Mouse (Mus musculus): ENCODE results near the gene Rnf115.

Rnf115 gene

DNA sequence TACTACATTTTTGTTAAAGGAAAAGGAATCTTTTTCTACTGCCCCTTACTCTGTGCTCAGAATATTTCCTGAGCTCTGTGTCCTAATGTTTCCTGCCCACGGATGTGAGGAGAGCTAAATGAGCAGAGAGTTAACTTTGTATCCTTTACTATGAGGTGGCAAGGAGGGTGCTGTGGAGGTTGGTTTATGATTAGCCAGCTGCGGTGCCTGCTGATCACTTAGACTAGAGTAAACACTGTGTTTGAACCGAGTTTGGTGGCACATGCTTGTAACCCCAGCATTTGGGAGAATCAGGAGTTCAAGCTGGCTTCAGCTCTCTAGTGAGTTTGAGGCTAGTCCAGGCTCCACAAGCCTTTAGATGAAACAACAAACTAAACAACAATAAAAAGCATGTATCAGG lies 49.7 kb downstream of the Rnf115 start:
- DNase-seq (ENCODE audit: low spot score in 2 of 2): no peak

DNA sequence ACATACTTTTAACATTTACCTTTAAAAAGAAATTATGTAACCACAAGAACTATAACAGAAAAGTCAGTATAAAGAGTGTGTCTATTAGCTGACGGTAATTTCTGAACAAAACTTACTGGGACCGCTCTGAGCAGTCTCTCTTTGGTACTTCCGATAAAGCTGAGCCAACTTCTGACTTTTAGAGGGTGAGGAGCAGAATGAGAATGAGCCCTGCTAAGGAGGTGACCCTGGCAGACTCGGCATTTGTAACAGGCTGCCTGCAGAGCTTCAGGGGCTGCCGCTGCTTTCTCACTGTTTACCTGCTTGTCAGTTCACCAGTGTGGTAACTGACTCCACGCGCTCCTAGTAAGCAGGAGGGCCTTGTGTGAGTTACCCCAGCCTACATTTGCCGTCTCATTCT lies 54.8 kb downstream of the Rnf115 start:
- no peak for DNase-seq (ENCODE audit: low spot score in 2 of 2)

- DNase-seq (ENCODE audit: low spot score in 2 of 2): no peak
Measured at GRCm38 (mm10) chr3:96787784-96788183, 60.3 kb downstream of the Rnf115 start.

- DNase-seq (ENCODE audit: low spot score in 2 of 2): no peak
Measured at GRCm38 (mm10) chr3:96788506-96788905, 61.0 kb downstream of the Rnf115 start.

- no peak for DNase-seq (ENCODE audit: low spot score in 2 of 2)
Measured at GRCm38 (mm10) chr3:96800254-96800653, 72.8 kb downstream of the Rnf115 start.

GRCm38 (mm10) chr3:96802214-96802613 lies 74.8 kb downstream of the Rnf115 start:
- no peak for DNase-seq (ENCODE audit: low spot score in 2 of 2)

DNA sequence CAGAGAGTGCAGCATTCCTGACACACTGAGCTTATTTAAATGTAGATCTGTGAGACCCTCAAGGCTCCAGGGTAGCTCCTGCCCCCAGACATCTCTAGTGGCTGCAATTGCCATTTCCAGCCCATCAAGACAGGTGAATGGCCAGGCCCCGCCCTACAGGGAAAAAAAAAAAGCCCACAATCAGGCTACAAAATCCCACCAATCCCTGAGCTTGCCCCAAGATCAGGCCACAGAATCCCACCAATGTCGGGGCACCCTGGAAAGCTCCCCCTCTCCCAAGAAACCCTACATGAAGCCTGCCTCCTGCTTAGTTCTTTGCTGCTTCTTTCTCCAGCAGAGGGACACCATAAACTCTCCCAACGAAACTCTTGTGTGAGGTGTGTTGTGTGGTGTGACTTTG lies 80.7 kb downstream of the Rnf115 start:
- DNase-seq (ENCODE audit: low spot score in 2 of 2): no peak

- no peak for DNase-seq (ENCODE audit: low spot score in 2 of 2)
Measured at GRCm38 (mm10) chr3:96808651-96809050, 81.2 kb downstream of the Rnf115 start.

- DNase-seq (ENCODE audit: low spot score in 2 of 2): no peak
Measured at GRCm38 (mm10) chr3:96811232-96811631, 83.8 kb downstream of the Rnf115 start.

DNA sequence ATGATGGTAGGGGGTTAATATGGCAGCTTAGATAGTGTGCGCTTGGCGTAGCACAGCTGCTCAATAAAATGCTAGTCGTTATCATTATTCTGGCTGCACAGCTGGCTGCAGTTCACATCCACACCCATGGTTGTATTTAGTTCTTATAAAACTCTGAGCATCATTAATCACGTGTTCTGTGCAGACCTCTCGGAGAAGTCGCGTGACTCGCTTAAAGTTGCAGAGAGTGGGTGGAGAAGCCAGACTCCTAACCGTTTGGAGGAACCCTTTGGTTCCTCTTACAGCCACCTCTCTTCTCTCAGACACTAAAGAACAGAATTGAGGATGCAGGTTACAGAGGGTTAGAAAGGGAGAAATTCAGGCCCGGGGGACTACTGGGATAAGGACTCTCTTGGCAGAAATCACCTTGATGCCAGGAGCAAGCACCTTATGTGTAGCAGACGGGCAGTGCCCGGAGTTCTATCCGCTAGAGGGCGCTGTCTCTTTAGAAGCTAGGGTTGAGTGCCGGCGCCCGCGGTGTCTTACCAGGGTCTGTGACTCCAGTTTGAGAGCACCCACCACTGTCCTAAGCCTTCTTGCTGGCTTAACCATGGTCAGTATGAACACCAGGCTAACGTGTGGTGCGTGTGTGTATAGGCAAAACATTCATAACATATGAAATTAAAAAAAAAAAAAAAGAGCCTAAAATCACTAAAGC lies 85.1 kb downstream of the Rnf115 start:
- peak; percentile 72 to 77 for DNase-seq (ENCODE audit: low spot score in 2 of 2)

- no peak for DNase-seq (ENCODE audit: low spot score in 2 of 2)
Measured at GRCm38 (mm10) chr3:96813106-96813505, 85.6 kb downstream of the Rnf115 start.

- no peak for DNase-seq (ENCODE audit: low spot score in 2 of 2)
Measured at GRCm38 (mm10) chr3:96813591-96814244, 86.3 kb downstream of the Rnf115 start.

DNA sequence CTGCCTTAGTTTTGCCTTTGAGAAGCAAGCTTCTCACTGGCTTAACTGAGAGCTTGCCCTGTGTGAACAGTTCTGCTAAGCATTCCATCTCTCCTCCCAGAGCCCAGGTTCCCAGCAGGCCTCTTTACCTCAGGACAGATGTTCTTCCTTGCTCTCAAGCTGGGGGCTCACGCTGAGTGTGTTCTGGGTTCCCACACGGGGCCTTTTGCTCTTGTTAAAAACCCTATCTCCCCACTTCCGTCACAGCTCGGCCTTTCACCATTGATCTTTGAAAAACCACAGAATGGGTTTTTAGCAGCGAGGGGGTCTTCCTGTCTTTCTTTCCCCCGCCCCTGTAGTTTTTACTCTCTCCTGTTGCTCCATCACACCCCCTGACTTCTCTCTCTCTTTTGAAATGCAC lies 86.9 kb downstream of the Rnf115 start:
- DNase-seq (ENCODE audit: low spot score in 2 of 2): no peak

DNA sequence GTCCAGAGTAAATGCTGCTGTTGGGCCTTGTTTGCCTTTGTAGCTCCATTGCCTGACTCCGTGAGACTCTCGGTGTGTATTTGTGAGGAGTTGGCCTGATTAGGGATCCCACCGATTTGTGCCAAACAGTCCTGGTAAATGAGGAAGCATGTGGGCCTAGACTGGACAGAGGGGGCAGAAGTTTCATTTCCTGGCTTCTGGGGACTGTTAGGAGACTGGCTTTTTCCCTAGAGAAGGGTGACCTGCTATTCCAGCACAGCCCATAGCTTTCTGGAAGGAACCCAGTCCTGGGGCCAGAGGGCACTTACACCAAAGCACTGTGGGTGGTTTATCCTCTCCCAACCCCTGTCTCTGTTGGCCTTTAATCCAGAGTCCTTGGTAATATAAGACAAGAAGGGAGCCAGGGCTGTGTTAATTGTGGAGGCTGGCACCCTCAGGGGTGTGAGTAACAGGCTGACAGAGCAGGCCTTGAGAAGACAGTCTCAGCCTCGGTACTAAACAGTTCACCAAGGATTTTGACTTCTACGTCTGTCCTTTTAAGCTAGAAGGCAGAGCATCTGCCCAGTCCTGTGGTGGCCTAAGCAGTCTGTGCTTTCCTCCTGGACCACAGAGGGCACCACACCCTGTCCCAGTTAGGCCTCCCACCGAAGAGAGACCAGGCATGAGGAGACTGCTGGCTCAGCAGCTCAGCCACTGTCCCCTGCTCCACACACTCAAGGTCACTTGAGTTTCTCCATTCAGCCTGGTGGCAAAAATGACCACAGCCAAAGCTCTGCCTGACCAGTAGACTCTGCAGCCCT lies 92.9 kb downstream of the Rnf115 start:
- DNase-seq (ENCODE audit: low spot score in 2 of 2): no peak

DNA sequence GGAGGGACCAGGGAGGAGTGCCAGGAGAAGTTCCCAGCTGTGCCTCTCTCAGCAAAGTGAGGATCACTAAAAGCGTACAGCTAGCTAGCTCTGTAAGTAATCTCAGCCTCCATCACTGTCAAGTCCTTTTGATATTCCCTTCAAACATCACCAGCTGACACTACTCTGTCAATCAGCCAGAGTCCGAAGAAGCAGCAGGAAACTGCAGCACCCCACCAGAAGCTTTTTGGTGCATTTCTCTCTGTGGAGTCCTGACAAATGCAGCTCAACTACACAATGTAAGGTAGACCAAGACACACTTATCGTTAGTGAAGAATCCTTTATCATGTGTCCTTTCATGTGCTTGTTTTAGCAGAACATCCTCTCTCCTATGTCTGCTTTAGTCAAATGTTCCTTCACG lies 94.1 kb downstream of the Rnf115 start:
- DNase-seq (ENCODE audit: low spot score in 2 of 2): no peak

- DNase-seq (ENCODE audit: low spot score in 2 of 2): no peak
Measured at GRCm38 (mm10) chr3:96823701-96824100, 96.2 kb downstream of the Rnf115 start.

GRCm38 (mm10) chr3:96824614-96825013 lies 97.2 kb downstream of the Rnf115 start:
- DNase-seq (ENCODE audit: low spot score in 2 of 2): no peak

DNA sequence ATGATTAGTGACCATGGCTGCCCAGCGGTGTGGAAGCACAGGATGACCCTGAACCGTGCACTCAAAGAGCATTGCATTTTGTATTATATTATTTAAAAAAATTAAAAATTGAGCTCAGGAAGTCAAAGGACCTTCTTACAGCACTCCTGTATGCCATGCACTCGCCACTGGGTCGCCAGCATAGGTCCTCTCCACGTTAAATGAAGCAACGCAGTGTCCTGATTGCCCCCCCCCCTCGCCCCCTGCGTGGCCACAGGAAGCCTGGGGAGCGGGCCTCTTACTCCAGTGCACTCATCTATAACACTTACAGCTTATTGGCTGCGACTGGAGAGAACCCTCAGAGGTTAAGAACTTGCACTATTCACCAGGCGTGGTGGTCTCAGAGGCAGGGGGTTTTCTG lies 97.8 kb downstream of the Rnf115 start:
- no peak for DNase-seq (ENCODE audit: low spot score in 2 of 2)

DNA sequence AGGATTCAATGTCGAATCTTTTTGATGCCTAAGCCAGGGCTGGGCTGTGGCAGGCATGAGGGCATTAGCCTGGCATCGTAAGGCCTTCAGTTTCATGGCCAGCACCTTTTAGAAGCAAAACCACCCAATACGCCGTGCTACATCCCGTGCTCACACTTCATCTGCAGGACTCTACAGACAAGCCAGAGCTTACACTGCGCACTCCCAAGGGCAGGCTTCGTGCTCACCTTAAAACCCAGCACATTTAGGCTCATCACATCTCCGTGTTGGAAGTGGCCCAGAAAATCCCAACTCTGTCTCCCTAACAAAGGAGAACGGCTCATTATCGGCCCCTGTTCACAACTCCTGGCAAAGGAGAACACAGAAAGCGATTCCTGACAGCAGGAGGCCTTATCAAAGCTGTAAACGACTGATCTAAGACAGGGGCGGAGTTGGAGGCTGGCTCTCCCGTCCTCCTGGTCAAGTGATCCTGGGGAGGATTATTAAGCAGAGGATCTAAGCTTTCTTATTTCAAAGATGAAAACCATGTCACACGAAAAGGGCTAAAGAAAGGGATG lies 100.9 kb downstream of the Rnf115 start:
- DNase-seq (ENCODE audit: low spot score in 2 of 2): no peak

- no peak for DNase-seq (ENCODE audit: low spot score in 2 of 2)
Measured at GRCm38 (mm10) chr3:96828984-96829383, 101.5 kb downstream of the Rnf115 start, which contains the start of the genes Pdzk1 and Cd160. Pdzk1 (plus strand) TSS chr3:96829284. Cd160 (minus strand) TSS chr3:96829351.

DNA sequence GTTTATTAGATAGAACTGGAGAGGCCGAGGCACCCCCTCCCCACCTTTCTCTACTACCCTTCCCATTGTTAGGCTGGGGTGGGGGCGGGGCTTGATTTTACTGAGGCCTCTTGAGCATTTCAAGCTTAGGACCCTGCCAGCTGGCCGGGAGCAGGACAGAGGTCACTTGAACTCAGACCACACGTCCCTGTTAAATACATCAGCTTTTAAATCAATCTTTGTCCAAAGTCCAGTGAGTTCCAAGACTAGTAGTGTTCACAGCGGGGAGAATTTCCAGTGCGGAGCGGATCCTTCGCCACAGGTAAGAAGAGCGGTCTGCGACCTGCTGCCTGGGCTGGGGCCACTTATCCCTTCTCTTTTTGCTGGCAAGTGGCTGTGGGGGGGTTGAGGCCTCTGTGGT lies 102.4 kb downstream of the Rnf115 start:
- no peak for DNase-seq (ENCODE audit: low spot score in 2 of 2)

GRCm38 (mm10) chr3:96832930-96833329 lies 105.5 kb downstream of the Rnf115 start:
- no peak for DNase-seq (ENCODE audit: low spot score in 2 of 2)
